Mouse (Mus musculus): Measurements from ENCODE around the gene Eif5b.
"Not testable (repeated sequence)": the region's sequence is repeated elsewhere in the genome, so short reads cannot be mapped to it uniquely, and the experiment has no call there.

Eif5b gene

GRCm38 (mm10) chr1:38006741-38007140 is 8.9 kb downstream of the Eif5b start:
- DNase-seq: no peak

GRCm38 (mm10) chr1:38011647-38012046 is 13.8 kb downstream of the Eif5b start:
- no peak for DNase-seq

GRCm38 (mm10) chr1:38012104-38012503 is 14.3 kb downstream of the Eif5b start:
- DNase-seq: no peak

- DNase-seq: no peak
Observed at GRCm38 (mm10) chr1:38012509-38012908, 14.7 kb downstream of the Eif5b start.

- DNase-seq: no peak
Observed at GRCm38 (mm10) chr1:38014551-38015203, 16.9 kb downstream of the Eif5b start.

- no peak for DNase-seq
Observed at GRCm38 (mm10) chr1:38027301-38027700, 29.5 kb downstream of the Eif5b start.

- DNase-seq: no peak
Observed at GRCm38 (mm10) chr1:38031391-38031790, 33.6 kb downstream of the Eif5b start.

GRCm38 (mm10) chr1:38035521-38035920 is 37.7 kb downstream of the Eif5b start:
- DNase-seq: no peak

- no peak for DNase-seq
Observed at GRCm38 (mm10) chr1:38037375-38037774, 39.6 kb downstream of the Eif5b start.

GRCm38 (mm10) chr1:38038898-38039297 is 41.1 kb downstream of the Eif5b start:
- DNase-seq: no peak

- DNase-seq: no peak
Observed at GRCm38 (mm10) chr1:38048121-38048520, 50.3 kb downstream of the Eif5b start.

- no peak for DNase-seq
Observed at GRCm38 (mm10) chr1:38049562-38049961, 51.8 kb downstream of the Eif5b start.

GRCm38 (mm10) chr1:38055176-38055575 is 57.4 kb downstream of the Eif5b start:
- no peak for DNase-seq

GRCm38 (mm10) chr1:38058417-38058816 is 60.6 kb downstream of the Eif5b start:
- DNase-seq: no peak

GRCm38 (mm10) chr1:38062156-38062555 is 64.3 kb downstream of the Eif5b start:
- not testable (repeated sequence) for DNase-seq

GRCm38 (mm10) chr1:38067276-38067675 is 69.5 kb downstream of the Eif5b start:
- DNase-seq: no peak

GRCm38 (mm10) chr1:38071326-38071725 is 73.5 kb downstream of the Eif5b start:
- no peak for DNase-seq

- no peak for DNase-seq
Observed at GRCm38 (mm10) chr1:38081316-38081715, 83.5 kb downstream of the Eif5b start.

GRCm38 (mm10) chr1:38103214-38103613 is 105.4 kb downstream of the Eif5b start:
- DNase-seq: no peak

GRCm38 (mm10) chr1:38103813-38104212 is 106.0 kb downstream of the Eif5b start:
- DNase-seq: no peak
